Mouse (Mus musculus): ENCODE results near the gene Atp2b1. TPM values are rescaled to one million over a fixed set of nuclear protein-coding genes. Genes with fewer than 3 reads are reported as not detected.

The Atp2b1 gene
- polyA plus RNA-seq, 1 experiment, result 12.5 TPM

- Histone ChIP-seq H3K4me3 (ENCODE audit: control insufficient read depth, insufficient read depth, low read length) (no peak overlapping the region), H3K4me1 (replicated peaks; ENCODE audit: control insufficient read depth, insufficient read depth, low read length) (no peaks in the 10 kb centered on the region), H3K27me3 (ENCODE audit: control insufficient read depth, insufficient read depth, low read length) (no peaks in the 10 kb centered on the region), H3K27ac (ENCODE audit: control insufficient read depth, insufficient read depth, low read length) (no peak overlapping the region), H3K36me3 (ENCODE audit: control insufficient read depth, insufficient read depth, low read length) (no peaks in the 10 kb centered on the region)
- DNase-seq, result no peak
- TF ChIP-seq POLR2A (IDR thresholded peaks at IDR 0.05; ENCODE audit: control insufficient read depth, extremely low read depth, insufficient read depth, low read length, poor library complexity), result no peak
- WGBS, result 28% methylated on average over 8 of the region's 8 CpGs
Measured at GRCm38 (mm10) chr10:98897507-98897906, 16.7 kb upstream of the Atp2b1 start.

DNA sequence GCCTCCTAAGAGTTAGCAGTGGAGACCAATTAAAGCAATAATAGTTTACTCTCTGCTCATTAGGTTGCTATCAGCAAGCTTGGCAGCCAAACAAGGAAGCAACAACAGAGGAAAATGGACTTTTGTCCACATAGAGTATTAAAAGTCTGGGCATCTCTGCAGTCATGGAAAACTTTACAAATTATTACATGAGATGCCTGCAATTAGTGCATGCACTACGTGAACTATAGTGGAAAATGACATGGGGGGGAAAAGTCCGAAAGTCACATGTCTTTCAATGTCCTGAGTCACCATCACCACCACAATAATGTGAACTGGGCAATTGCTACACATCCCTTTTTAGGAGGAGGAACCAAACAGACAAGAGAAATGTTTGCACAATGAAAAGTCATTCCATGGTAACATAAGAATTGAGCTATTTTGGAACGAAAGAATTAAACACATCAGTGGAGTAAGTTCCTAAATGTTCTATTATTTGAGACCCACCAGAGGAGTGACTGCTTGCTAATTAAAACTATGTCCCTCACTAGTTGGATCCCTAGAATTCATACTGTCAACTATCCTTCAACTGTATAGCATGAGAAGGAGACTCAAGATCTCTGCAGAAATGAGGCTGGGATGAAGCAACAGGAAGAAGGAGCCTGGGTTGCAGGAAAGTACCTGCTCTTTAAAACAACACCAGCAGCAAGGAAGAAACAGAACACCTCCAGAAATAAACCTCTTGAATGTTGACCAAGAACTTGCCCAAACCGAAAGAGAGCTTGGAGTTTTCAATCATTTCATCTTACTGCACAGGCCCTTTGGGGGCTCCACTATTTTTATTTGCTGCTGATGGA is 16.1 kb upstream of the Atp2b1 start:
- H3K4me3 ChIP-seq (ENCODE audit: control insufficient read depth, insufficient read depth, low read length), result no peak overlapping the region
- no peaks in the 10 kb centered on the region for H3K27me3 ChIP-seq (ENCODE audit: control insufficient read depth, insufficient read depth, low read length)
- DNase-seq, result no peak
- H3K4me1 ChIP-seq (replicated peaks; ENCODE audit: control insufficient read depth, insufficient read depth, low read length), result no peaks in the 10 kb centered on the region
- no peaks in the 10 kb centered on the region for H3K36me3 ChIP-seq (ENCODE audit: control insufficient read depth, insufficient read depth, low read length)
- WGBS, result 94% methylated on average over 4 of the region's 4 CpGs
- no peak overlapping the region for H3K27ac ChIP-seq (ENCODE audit: control insufficient read depth, insufficient read depth, low read length)
- TF ChIP-seq POLR2A (IDR thresholded peaks at IDR 0.05; ENCODE audit: control insufficient read depth, extremely low read depth, insufficient read depth, low read length, poor library complexity) (no peak), CTCF (IDR thresholded peaks at IDR 0.05; ENCODE audit: borderline replicate concordance, control insufficient read depth, extremely low read depth, insufficient read depth, low read length, poor library complexity) (no peak)

DNA sequence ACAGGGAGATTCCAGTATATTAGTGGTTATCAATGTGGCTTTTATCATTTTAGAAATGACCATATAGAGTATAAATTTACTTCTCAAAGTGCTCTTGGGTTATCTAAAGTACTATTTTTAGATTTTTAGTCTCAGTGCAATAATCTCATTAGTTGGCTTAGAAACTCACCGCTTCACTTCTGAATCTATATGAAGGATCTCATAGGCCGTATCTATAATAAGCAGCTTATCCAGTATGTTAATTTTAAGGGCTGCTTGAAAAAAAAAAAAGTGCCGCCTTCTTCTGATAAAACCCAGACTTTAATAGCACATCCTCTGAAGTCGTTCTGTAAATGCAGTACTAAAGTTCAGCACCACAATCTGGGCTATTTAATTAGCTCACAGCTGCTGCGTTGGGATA is 12.7 kb upstream of the Atp2b1 start:
- Histone ChIP-seq H3K27me3 (ENCODE audit: control insufficient read depth, insufficient read depth, low read length) (no peaks in the 10 kb centered on the region), H3K4me3 (ENCODE audit: control insufficient read depth, insufficient read depth, low read length) (no peak overlapping the region), H3K27ac (ENCODE audit: control insufficient read depth, insufficient read depth, low read length) (no peak overlapping the region), H3K36me3 (ENCODE audit: control insufficient read depth, insufficient read depth, low read length) (no peaks in the 10 kb centered on the region), H3K4me1 (replicated peaks; ENCODE audit: control insufficient read depth, insufficient read depth, low read length) (no peaks in the 10 kb centered on the region)
- DNase-seq, result no peak
- WGBS, result 93% methylated on average over 5 of the region's 5 CpGs
- TF ChIP-seq CTCF (IDR thresholded peaks at IDR 0.05; ENCODE audit: borderline replicate concordance, control insufficient read depth, extremely low read depth, insufficient read depth, low read length, poor library complexity), result no peak

DNA sequence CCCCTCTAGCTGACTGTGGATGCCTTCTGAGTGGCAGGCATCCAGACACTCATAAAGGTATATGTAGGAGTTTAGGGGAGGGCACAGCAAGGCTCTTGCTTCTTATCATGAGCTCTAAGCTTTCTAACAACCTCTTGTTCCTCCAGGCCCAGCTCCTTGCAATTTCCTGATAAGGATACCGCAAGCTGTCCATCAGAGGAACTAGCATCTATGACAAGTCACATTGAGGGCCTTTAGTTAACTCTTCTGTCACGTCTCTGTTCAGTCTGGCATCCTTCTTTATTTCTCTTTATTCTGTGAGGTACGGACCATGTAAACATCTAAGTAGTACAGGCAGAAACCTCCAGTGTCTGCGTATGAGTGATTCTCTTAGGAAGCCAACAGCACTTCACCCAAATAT is 8.2 kb upstream of the Atp2b1 start:
- TF ChIP-seq CTCF (IDR thresholded peaks at IDR 0.05; ENCODE audit: borderline replicate concordance, control insufficient read depth, extremely low read depth, insufficient read depth, low read length, poor library complexity) (no peak), POLR2A (IDR thresholded peaks at IDR 0.05; ENCODE audit: control insufficient read depth, extremely low read depth, insufficient read depth, low read length, poor library complexity) (no peak)
- DNase-seq, result no peak
- 85% methylated on average over 4 of the region's 4 CpGs for WGBS
- no peak overlapping the region for H3K4me3 ChIP-seq (ENCODE audit: control insufficient read depth, insufficient read depth, low read length)
- no peaks in the 10 kb centered on the region for H3K4me1 ChIP-seq (replicated peaks; ENCODE audit: control insufficient read depth, insufficient read depth, low read length)
- no peak overlapping the region for H3K27ac ChIP-seq (ENCODE audit: control insufficient read depth, insufficient read depth, low read length)
- H3K36me3 ChIP-seq (ENCODE audit: control insufficient read depth, insufficient read depth, low read length), result no peaks in the 10 kb centered on the region
- no peaks in the 10 kb centered on the region for H3K27me3 ChIP-seq (ENCODE audit: control insufficient read depth, insufficient read depth, low read length)

- DNase-seq, result no peak
- 88% methylated on average over 5 of the region's 5 CpGs for WGBS
- no peaks in the 10 kb centered on the region for H3K4me1 ChIP-seq (replicated peaks; ENCODE audit: control insufficient read depth, insufficient read depth, low read length)
- H3K4me3 ChIP-seq (ENCODE audit: control insufficient read depth, insufficient read depth, low read length), result no peak overlapping the region
- no peak overlapping the region for H3K27ac ChIP-seq (ENCODE audit: control insufficient read depth, insufficient read depth, low read length)
- no peak for TF ChIP-seq POLR2A (IDR thresholded peaks at IDR 0.05; ENCODE audit: control insufficient read depth, extremely low read depth, insufficient read depth, low read length, poor library complexity)
- no peak for TF ChIP-seq CTCF (IDR thresholded peaks at IDR 0.05; ENCODE audit: borderline replicate concordance, control insufficient read depth, extremely low read depth, insufficient read depth, low read length, poor library complexity)
- no peaks in the 10 kb centered on the region for H3K27me3 ChIP-seq (ENCODE audit: control insufficient read depth, insufficient read depth, low read length)
- H3K36me3 ChIP-seq (ENCODE audit: control insufficient read depth, insufficient read depth, low read length), result no peaks in the 10 kb centered on the region
Measured at GRCm38 (mm10) chr10:98906941-98907549, 7.2 kb upstream of the Atp2b1 start.

- Histone ChIP-seq H3K4me1 (replicated peaks; ENCODE audit: control insufficient read depth, insufficient read depth, low read length) (peaks cover 3% of the 10 kb centered on the region), H3K27me3 (ENCODE audit: control insufficient read depth, insufficient read depth, low read length) (no peaks in the 10 kb centered on the region), H3K27ac (ENCODE audit: control insufficient read depth, insufficient read depth, low read length) (peak overlapping the region; percentile 29), H3K36me3 (ENCODE audit: control insufficient read depth, insufficient read depth, low read length) (no peaks in the 10 kb centered on the region), H3K4me3 (ENCODE audit: control insufficient read depth, insufficient read depth, low read length) (peak overlapping the region; percentile 62)
- no peak for DNase-seq
- TF ChIP-seq CTCF (IDR thresholded peaks at IDR 0.05; ENCODE audit: borderline replicate concordance, control insufficient read depth, extremely low read depth, insufficient read depth, low read length, poor library complexity) (no peak; the same call in 1 of the 2 replicates), POLR2A (IDR thresholded peaks at IDR 0.05; ENCODE audit: control insufficient read depth, extremely low read depth, insufficient read depth, low read length, poor library complexity) (no peak)
- under 1% methylated on average over 19 of the region's 19 CpGs for WGBS
Measured at GRCm38 (mm10) chr10:98913610-98913960, 621 bp upstream of the Atp2b1 start.

Data from thymus, adult 2 months (tissue).